Mouse (Mus musculus) heart, postnatal 25 days (tissue): Measurements from ENCODE around the gene Rabl3. TPM values are rescaled to one million over a fixed set of nuclear protein-coding genes. Genes with fewer than 3 reads are reported as not detected.
A peak's percentile ranks its signal among the peaks of the same experiment; 100 is the strongest.

Source experiments
- DNase-seq: peaks from one replicate; pipeline ENCODE4 v3.0.0; 2022; ENCODE audit warnings: low spot score
- intact Hi-C: fragments of 180-260 bp; cut with DNase I; formaldehyde crosslinking; loops from one replicate; pipeline ENCODE4 v1.15.1; 2025
- total RNA-seq, 2 experiments: library from RNA; stranded (reverse); gene quantifications; 2 replicates each; pipeline ENCODE4 v1.2.3; 2021

Gene Rabl3
- total RNA-seq: 1 to 10 TPM; 5.8 to 6.0 TPM

- DNase-seq: peak; percentile 97
- intact Hi-C loops: loop anchor here (5.0 to 10.0 kb wide), 2 partner anchors 112 to 275 kb away; partner anchors contain the start of gene Ndufb4
Observed at GRCm38 (mm10) chr16:37539611-37540580, at the start of gene Rabl3, which contains the start of gene Gtf2e1. TSS of gene Rabl3 (plus strand) at chr16:37539885. TSS of gene Gtf2e1 (minus strand) at chr16:37539789.

DNA sequence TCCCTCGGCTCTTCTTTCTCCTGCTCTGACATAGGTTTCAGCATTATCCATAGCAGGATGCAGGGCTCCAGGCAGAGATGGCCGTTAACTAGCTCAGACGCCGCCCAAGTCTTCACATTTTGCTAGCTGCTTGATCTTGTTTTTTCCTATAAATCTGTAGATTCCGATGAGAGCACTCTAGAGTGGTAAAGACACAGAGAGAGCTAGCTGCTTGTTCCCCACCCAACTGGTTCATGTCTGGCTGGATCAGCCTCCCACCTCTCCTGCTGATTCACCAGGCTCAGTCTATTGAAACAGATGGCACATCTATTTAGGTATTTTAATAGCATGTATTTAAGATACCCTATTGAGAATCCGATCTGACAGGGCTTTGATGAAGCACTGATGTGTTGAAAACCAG, 44.7 kb upstream of the Rabl3 start:
- intact Hi-C loops: no loop called here
- DNase-seq: no peak

- intact Hi-C loops: no loop called here
- no peak for DNase-seq
Observed at GRCm38 (mm10) chr16:37498581-37498980, 41.1 kb upstream of the Rabl3 start.

- intact Hi-C loops: no loop called here
- no peak for DNase-seq
Observed at GRCm38 (mm10) chr16:37504517-37504916, 35.2 kb upstream of the Rabl3 start.

GRCm38 (mm10) chr16:37506751-37507150, 32.9 kb upstream of the Rabl3 start:
- DNase-seq: no peak
- intact Hi-C loops: no loop called here

DNA sequence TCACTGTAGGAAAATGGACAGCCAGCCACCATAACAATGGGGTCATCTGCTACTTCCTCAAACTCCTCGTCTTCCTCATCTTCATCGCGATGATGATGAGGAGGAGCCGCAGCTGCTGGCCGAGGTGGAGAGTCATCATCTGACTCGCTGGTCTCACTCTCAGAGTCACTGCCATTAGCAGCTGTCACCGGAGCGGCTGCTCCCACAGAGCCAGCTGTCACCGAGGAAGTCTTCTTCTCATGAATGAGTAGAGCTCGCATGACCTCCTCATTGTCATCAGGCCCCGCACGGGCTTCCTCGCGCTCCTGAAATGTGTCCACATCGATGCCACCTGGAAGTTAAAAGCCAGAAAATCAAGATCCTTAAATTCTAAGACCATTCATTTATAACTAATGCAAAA, 28.2 kb upstream of the Rabl3 start:
- intact Hi-C loops: no loop called here
- no peak for DNase-seq

- DNase-seq: no peak
- intact Hi-C loops: no loop called here
Observed at GRCm38 (mm10) chr16:37514644-37515043, 25.0 kb upstream of the Rabl3 start.

DNA sequence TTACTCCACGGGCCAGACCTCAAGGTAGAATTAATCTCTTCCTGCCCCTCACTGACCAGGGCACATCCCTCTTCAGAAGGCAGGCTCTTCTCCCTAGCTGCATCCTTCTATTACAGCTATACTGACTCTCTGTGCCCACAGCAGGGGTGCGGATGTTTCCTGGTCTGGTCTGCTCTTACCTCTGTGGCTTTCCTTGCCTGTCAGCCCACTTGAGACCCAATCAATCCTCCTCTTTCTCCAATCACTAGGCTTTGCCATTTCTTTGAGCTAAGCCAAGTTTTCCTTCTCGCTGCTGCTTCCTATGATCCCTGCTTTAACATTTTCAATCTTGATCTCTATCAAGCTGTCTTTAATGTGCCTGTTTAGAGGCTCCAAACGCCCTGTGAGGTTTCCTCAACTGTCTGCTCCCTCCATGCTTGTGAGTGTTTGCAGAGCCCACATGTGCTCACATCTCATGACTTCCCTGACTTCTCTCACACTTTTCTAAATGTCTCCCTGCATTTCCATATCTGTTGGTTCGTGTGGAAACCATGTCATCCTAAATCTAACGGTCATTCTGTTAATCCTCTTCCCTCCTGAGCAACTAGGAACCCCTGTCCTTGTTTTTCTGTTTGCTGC, 23.2 kb upstream of the Rabl3 start:
- intact Hi-C loops: no loop called here

DNA sequence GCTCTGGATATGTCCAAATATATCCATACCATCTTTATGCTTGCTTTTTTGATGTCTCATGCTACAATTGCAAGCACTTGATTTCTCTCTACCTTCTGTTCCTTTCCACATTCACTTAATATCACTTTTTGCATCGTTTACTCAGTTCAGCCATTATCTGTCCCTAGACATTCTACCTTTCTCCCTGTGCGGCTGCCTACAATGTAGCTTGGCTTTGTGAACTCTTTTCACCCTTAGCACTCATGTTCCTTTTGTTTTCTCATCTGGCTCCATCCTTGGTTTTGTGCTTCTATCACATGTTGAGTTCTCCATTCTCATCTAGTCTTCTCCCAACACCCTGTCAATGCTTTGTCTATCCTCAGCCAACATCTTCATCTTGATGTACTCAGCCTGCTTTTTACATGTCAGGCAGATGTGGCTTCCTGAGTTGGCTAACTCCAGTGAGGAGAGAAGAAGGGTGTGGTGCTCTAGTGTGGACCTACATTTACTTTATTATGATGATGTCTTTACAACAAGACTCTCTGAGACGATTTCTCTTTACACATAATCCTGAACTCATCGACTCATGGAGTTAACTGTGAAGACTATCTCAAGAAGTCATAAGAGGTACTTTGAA, 22.0 kb upstream of the Rabl3 start:
- DNase-seq: no peak
- intact Hi-C loops: no loop called here

More for the DNA sequence above, 23.2 kb upstream of the Rabl3 start:
- DNase-seq: no peak

- no peak for DNase-seq
- intact Hi-C loops: no loop called here
Observed at GRCm38 (mm10) chr16:37518662-37519061, 21.0 kb upstream of the Rabl3 start.

GRCm38 (mm10) chr16:37519721-37520120, 20.0 kb upstream of the Rabl3 start:
- no peak for DNase-seq
- intact Hi-C loops: no loop called here

DNA sequence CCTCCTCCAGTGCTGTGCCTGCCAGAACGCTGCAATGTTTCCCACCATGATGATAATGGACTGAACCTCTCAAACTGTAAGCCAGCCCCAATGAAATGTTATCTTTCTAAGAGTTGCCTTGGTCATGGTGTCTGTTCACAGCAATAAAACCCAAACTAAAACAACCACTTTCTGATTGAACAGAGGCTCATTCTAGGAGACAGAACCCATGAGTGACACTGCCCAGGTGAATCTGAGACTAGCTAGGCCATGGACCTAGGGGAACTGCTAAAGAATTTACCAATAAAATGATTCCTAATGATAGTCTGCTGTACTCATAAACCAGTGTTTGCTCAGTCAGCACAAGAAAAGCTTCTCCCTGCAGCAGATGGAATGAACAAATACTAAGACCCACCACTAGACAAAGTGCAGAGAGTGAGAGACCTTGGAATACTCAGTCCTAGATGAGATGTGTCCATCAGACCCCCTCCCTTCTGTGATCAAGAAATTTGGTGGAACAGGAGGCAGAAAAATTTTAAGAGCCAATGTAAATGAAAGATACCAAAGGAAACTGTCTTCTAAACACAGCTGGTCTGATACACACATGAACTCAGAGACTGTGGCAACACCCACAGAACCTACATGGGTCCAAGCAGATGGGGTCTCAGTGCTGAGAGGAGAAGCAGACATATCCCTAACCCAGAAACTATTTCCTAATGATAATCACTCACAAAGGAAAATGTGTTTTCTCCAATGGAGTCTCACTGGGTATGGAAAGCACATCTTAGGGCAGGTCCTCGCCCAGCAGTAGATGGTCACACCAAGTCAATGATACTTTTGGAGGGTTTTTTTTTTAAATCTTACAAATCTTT, 19.3 kb upstream of the Rabl3 start:
- no peak for DNase-seq
- intact Hi-C loops: no loop called here

GRCm38 (mm10) chr16:37522100-37522697, 17.5 kb upstream of the Rabl3 start:
- intact Hi-C loops: no loop called here

DNA sequence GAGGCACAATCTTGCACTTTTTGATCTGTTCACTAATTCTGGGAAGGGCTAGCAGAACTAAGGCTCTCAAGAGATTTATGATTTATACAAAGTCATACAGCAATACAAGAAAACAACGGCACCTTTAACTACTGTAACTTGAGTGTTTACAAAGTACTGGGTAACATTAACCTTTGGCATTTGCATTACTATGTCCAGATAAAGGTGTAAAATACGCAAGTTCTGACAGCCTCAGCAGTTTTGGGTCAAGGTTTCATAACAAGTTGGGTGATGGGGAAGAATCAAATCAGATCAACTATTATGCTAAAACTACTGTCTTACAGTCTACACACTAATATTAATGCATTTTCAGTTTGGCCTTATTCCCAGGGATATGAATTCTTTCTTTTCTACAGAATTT, 14.6 kb upstream of the Rabl3 start:
- no peak for DNase-seq
- intact Hi-C loops: no loop called here

More at GRCm38 (mm10) chr16:37522100-37522697, 17.5 kb upstream of the Rabl3 start:
- no peak for DNase-seq

GRCm38 (mm10) chr16:37526688-37527223, 12.9 kb upstream of the Rabl3 start:
- no peak for DNase-seq
- intact Hi-C loops: no loop called here

DNA sequence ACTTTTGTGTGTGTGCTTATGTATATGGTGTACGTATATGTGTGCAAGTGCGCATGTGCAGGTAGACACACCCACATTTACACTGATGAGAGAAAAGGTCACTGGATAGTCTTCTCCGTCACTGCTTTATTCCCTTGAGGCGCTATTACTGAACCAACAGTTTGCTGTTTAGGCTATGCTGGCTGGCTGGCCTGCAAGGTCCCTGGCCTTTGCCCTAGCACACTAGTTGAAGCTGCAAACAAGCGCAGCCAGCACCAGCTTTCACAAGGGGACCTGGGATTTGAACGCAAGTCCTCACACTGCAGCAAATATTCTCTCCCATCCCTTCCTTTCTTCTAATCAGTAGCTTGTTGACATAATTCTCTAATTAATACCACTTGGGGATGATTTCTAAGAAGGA, 9.5 kb upstream of the Rabl3 start:
- intact Hi-C loops: loop anchor here (10.0 kb wide), 1 partner anchor 285 kb away; no protein-coding TSS in a partner anchor
- DNase-seq: no peak

GRCm38 (mm10) chr16:37532046-37532445, 7.6 kb upstream of the Rabl3 start:
- DNase-seq: no peak
- intact Hi-C loops: loop anchor here (10.0 kb wide), 1 partner anchor 283 kb away; no protein-coding TSS in a partner anchor

- no peak for DNase-seq
- intact Hi-C loops: loop anchor here (10.0 kb wide), 1 partner anchor 281 kb away; no protein-coding TSS in a partner anchor
Observed at GRCm38 (mm10) chr16:37533369-37534068, 6.2 kb upstream of the Rabl3 start.
